Mouse (Mus musculus) heart, embryonic 13.5 days (tissue): Measurements from ENCODE around the gene Abhd12b. TPM values are rescaled to one million over a fixed set of nuclear protein-coding genes. Genes with fewer than 3 reads are reported as not detected.

Experiments
- ATAC-seq: fragments of 200-750 bp; cut with Nextera tagmentation; 2 replicates; pipeline ENCODE4 v1.8.0; 2017; ENCODE audit warnings: moderate TSS enrichment; ENCODE audit not compliant: insufficient number of reproducible peaks, low FRiP score, low TSS enrichment; ENCODE audit errors: extremely low read depth
- H3K27ac ChIP-seq: fragments of 300-500 bp; sonication (generic); replicated peaks from 2 replicates; pipeline ENCODE4 v1.5.1; 2015; ENCODE audit warnings: moderate library complexity, mild to moderate bottlenecking, inconsistent platforms
- H3K27me3 ChIP-seq: fragments of 300-500 bp; sonication (generic); replicated peaks from 2 replicates; pipeline ENCODE4 v1.6.1; 2015; ENCODE audit warnings: mild to moderate bottlenecking, inconsistent platforms
- H3K36me3 ChIP-seq: fragments of 300-500 bp; sonication (generic); 2 replicates; pipeline ENCODE4 v1.6.1; 2015; ENCODE audit warnings: mild to moderate bottlenecking, inconsistent platforms
- H3K4me1 ChIP-seq: fragments of 300-500 bp; sonication (generic); 2 replicates; pipeline ENCODE4 v1.6.1; 2015; ENCODE audit warnings: inconsistent platforms
- H3K4me2 ChIP-seq: fragments of 300-500 bp; sonication (generic); 2 replicates; pipeline ENCODE4 v1.6.1; 2015; ENCODE audit warnings: inconsistent platforms, mild to moderate bottlenecking, moderate library complexity
- H3K4me3 ChIP-seq: fragments of 300-500 bp; sonication (generic); 2 replicates; pipeline ENCODE4 v1.5.1; 2015; ENCODE audit warnings: moderate library complexity, mild to moderate bottlenecking, inconsistent platforms
- H3K9ac ChIP-seq: fragments of 300-500 bp; sonication (generic); 2 replicates; pipeline ENCODE4 v1.6.1; 2015; ENCODE audit warnings: inconsistent platforms, mild to moderate bottlenecking, moderate library complexity
- H3K9me3 ChIP-seq: fragments of 300-500 bp; sonication (generic); 2 replicates; pipeline ENCODE4 v1.6.1; 2016; ENCODE audit warnings: inconsistent platforms
- WGBS: fragments of 180-500 bp; shearing (Covaris S2); methylation state at CpG from one replicate; pipeline ENCODE4 v1.1.7; 2015; ENCODE audit warnings: mixed read lengths; 5-methylcytosine and 5-hydroxymethylcytosine counted together
- polyA plus RNA-seq: library from polyadenylated mRNA; unstranded; fragments of >200 nt; fragmentation: Nextera tagmentation; extraction: Ambion mirVana; gene quantifications from 2 replicates; pipeline ENCODE4 v1.2.1, GENCODE M21; 2015

Gene Abhd12b
- polyA plus RNA-seq, 1 experiment from 2014 or later = not detected

DNA sequence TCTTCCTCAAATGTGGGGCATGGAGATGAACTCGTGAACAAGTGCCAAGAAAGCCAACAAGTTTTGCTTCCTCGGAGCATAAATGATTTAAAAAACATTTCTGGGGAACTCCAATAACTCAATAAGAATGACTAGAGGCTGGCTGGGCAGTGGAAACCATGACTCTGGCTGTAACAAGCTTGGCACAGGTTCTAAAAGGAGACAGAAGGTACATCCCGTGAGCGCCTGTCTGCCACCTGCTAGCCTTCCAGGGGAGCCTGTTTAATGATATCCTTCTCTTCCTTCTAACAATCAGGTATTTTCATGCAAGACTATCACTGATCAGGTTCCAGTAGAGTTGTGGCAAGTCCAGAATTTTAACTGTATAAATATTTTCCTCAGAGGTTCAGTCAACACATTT is 58.6 kb downstream of the Abhd12b start:
- no peaks in the 10 kb centered on the region for H3K4me1 ChIP-seq
- peaks cover 8% of the 10 kb centered on the region; the same call in 1 of the 2 replicates for H3K36me3 ChIP-seq
- H3K9me3 ChIP-seq = no peaks in the 10 kb centered on the region
- no peak for ATAC-seq
- no peak overlapping the region for H3K4me2 ChIP-seq
- no peak overlapping the region for H3K9ac ChIP-seq
- 77% methylated on average over 4 of the region's 4 CpGs for WGBS
- no peak overlapping the region for H3K27ac ChIP-seq
- H3K27me3 ChIP-seq = no peaks in the 10 kb centered on the region
- no peak overlapping the region for H3K4me3 ChIP-seq

DNA sequence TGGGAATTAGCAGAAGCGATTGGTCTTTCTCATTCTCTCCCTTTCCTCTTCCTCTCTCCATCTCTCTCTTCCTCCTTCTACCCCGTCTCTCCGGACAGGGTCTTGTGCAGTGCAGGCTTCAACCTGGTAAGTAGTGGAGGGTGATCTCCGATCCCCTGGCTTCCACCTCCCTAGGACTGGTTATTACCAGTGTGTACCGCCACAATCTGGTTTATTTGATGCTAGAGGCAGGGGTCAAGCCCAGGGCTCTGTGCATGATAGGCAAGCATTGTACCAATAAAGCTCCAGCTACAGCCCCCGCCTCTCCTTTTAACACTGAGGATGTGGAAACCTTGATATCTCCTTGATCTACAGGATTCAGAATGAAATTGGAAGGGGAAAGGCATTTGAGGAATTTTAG is 59.7 kb downstream of the Abhd12b start:
- Histone ChIP-seq H3K36me3 (peaks cover 12% of the 10 kb centered on the region), H3K4me1 (no peaks in the 10 kb centered on the region), H3K27ac (no peak overlapping the region), H3K4me3 (no peak overlapping the region), H3K4me2 (no peak overlapping the region), H3K9ac (no peak overlapping the region), H3K27me3 (no peaks in the 10 kb centered on the region), H3K9me3 (no peaks in the 10 kb centered on the region)
- ATAC-seq = no peak
- 88% methylated on average over 6 of the region's 6 CpGs for WGBS

DNA sequence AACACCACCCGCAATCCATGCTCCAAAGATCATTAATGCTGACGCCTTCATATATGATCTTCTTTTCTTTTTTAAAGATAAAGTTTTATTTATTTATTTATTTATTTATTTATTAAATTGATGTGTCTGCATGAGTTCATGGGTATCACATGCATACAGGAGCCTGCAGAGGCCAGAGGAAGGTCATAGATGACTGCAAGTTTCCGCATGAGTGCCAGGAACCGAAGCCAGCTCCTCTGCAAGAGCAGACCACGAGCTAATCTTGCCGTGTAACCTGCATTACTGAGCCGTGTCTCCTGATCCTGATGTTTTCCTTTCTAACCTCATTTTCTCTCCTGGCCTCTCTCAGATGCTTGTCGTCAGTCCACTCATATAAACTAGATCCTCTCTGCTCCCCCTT is 60.3 kb downstream of the Abhd12b start:
- H3K27ac ChIP-seq = no peak overlapping the region
- H3K9ac ChIP-seq = no peak overlapping the region
- H3K27me3 ChIP-seq = no peaks in the 10 kb centered on the region
- no peak for ATAC-seq
- no peak overlapping the region for H3K4me2 ChIP-seq
- H3K36me3 ChIP-seq = peaks cover 15% of the 10 kb centered on the region
- no peaks in the 10 kb centered on the region for H3K9me3 ChIP-seq
- no peaks in the 10 kb centered on the region for H3K4me1 ChIP-seq
- no peak overlapping the region for H3K4me3 ChIP-seq
- 81% methylated on average over 8 of the region's 8 CpGs for WGBS

DNA sequence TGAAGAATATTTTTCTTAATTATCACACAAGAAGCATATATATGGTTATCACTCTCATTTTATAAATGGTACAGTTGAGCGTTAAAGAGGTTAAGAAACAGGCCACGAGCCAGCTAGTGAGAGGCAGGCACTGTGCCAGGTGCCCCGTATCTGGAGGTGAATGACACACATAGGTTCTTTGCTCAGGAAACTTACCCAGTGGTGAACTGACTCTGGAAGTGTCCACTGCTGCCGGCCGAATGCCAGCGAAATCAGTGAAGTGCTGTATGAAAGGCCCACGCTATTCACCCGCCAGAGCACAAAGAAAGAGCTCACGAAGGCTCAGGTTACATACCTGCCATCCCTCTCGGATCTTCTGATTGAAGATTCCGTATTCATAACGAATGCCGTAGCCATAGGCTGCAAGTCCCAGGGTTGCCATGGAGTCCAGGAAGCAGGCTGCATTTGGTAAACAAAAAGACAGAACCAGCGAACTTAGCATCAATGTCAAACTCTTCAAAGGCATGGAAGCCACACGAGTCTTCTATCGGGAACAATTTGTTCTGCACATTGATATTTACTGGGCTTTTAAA is 62.4 kb downstream of the Abhd12b start:
- Histone ChIP-seq H3K9me3 (no peaks in the 10 kb centered on the region), H3K9ac (no peak overlapping the region), H3K4me3 (no peak overlapping the region), H3K27ac (no peak overlapping the region), H3K4me1 (no peaks in the 10 kb centered on the region), H3K36me3 (peaks cover 24% of the 10 kb centered on the region), H3K27me3 (no peaks in the 10 kb centered on the region), H3K4me2 (no peak overlapping the region)
- 68% methylated on average over 16 of the region's 16 CpGs for WGBS
- no peak for ATAC-seq

DNA sequence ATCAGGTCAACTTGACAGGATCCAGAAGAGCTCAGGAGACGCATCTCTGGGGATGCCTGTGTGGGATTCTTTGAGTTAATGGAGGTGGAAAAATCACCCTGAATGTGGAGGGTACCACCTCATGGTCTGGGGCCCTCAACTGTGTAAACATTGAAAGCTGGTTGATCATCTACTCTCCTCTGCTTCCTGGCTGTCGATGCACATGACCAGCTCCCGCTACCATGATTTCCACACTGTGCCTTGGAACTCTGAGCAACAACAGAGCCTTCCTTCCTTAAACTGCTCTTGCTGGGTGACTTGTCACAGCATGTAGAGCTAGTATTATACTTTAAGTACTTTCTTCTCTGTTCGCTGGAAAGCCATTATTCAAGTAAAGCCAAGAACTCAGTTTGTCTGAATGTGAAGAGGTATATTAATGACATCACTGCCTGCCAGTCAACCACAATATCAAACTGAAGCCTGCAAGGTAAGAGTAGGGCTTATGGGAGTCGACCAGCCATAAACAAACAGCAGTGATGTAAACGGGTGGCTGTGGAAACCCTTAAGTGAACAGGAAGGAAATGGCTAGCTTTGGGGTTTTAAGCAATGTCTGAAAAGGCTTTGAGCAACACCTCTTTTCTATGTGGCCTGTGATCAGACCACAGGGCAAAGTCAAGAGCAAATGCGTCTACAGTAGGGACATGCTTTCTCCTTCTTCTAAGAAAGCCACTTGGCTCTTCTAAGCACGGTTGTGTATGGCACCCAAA is 65.0 kb downstream of the Abhd12b start:
- Histone ChIP-seq H3K4me3 (no peak overlapping the region), H3K36me3 (peaks cover 30% of the 10 kb centered on the region), H3K4me2 (no peak overlapping the region), H3K27me3 (no peaks in the 10 kb centered on the region), H3K27ac (no peak overlapping the region), H3K9ac (no peak overlapping the region), H3K4me1 (peaks cover 12% of the 10 kb centered on the region), H3K9me3 (no peaks in the 10 kb centered on the region)
- WGBS = 76% methylated on average over 8 of the region's 8 CpGs
- ATAC-seq = no peak

DNA sequence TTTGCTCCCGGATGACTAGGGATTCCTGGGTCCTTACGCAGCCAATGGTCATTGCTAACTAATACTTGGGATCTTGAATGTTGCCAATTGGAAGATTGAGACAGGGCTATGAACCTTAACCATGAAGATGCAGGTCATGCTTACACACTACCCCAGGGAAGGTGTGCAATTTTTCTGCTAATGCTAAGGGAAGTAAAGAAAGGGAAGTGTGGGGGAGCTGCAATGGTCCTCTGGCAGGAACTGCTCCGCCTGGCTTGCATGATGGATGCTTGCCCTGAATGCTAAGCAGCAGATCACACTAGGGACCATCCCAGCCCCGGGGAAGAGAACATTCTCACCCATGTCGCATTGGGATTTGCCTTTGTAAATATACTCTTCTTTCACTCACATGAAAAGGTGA is 67.5 kb downstream of the Abhd12b start:
- H3K27ac ChIP-seq = no peak overlapping the region
- H3K4me3 ChIP-seq = no peak overlapping the region
- peaks cover 20% of the 10 kb centered on the region for H3K4me1 ChIP-seq
- no peak overlapping the region for H3K9ac ChIP-seq
- H3K27me3 ChIP-seq = no peaks in the 10 kb centered on the region
- no peak overlapping the region for H3K4me2 ChIP-seq
- peaks cover 23% of the 10 kb centered on the region for H3K36me3 ChIP-seq
- no peak for ATAC-seq
- no peaks in the 10 kb centered on the region for H3K9me3 ChIP-seq
- WGBS = 76% methylated on average over 5 of the region's 5 CpGs

DNA sequence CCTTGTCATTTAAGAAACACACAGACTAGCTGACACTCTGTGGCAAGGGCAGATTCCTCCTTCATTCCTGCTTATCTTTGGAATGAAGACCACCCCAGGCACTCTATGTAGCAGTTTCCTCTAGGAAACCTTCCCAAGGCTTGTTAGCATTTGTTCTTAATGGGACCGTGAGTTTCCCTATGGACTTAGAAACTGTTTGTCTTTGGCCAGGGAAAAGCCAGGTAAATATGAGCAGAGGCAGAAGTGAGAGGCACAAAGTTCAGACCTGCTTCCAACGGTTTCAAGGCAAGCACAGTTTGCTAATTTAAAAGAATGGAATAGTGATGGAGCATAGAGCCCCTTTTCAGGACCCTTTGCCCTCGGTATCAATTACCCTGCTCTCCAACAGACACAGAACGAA is 69.4 kb downstream of the Abhd12b start:
- no peak overlapping the region for H3K4me3 ChIP-seq
- H3K27ac ChIP-seq = 0 out of 2 replicates have a peak overlapping the region, but pooled peaks have one; percentile 12
- peaks cover 22% of the 10 kb centered on the region for H3K36me3 ChIP-seq
- H3K27me3 ChIP-seq = no peaks in the 10 kb centered on the region
- H3K4me2 ChIP-seq = peak overlapping the region; percentile 16; the same call in 1 of the 2 replicates
- peaks cover 28% of the 10 kb centered on the region for H3K4me1 ChIP-seq
- ATAC-seq = no peak
- H3K9me3 ChIP-seq = no peaks in the 10 kb centered on the region
- WGBS = 37% methylated on average over 4 of the region's 4 CpGs
- H3K9ac ChIP-seq = no peak overlapping the region

DNA sequence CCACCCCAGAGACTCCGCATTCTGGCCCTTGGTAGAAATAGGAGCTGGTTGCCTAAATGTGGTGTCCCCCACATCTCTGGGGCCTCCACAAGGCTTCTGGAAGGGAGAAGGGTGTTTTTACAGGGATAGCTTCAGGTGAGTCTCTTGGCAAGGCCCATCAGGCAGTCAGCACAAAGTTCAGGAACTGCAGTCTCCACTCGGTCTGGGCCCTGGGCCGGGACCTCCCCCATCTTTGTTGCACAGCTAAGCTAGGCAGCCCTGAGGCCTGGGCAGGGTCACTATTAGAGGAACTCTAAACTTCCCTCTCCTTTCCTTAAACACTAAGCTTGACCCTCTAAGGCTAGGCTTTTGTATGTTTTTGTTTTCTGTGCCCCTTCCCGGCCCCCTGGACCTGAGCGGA is 72.7 kb downstream of the Abhd12b start:
- H3K27ac ChIP-seq = peak overlapping the region; percentile 73
- H3K9ac ChIP-seq = peak overlapping the region; percentile 88
- peak overlapping the region; percentile 64 for H3K4me3 ChIP-seq
- no peak for ATAC-seq
- peaks cover 37% of the 10 kb centered on the region for H3K4me1 ChIP-seq
- 27% methylated on average over 5 of the region's 5 CpGs for WGBS
- H3K4me2 ChIP-seq = peak overlapping the region; percentile 91
- H3K27me3 ChIP-seq = no peaks in the 10 kb centered on the region
- H3K36me3 ChIP-seq = peaks cover 3% of the 10 kb centered on the region; the same call in 1 of the 2 replicates
- H3K9me3 ChIP-seq = no peaks in the 10 kb centered on the region

DNA sequence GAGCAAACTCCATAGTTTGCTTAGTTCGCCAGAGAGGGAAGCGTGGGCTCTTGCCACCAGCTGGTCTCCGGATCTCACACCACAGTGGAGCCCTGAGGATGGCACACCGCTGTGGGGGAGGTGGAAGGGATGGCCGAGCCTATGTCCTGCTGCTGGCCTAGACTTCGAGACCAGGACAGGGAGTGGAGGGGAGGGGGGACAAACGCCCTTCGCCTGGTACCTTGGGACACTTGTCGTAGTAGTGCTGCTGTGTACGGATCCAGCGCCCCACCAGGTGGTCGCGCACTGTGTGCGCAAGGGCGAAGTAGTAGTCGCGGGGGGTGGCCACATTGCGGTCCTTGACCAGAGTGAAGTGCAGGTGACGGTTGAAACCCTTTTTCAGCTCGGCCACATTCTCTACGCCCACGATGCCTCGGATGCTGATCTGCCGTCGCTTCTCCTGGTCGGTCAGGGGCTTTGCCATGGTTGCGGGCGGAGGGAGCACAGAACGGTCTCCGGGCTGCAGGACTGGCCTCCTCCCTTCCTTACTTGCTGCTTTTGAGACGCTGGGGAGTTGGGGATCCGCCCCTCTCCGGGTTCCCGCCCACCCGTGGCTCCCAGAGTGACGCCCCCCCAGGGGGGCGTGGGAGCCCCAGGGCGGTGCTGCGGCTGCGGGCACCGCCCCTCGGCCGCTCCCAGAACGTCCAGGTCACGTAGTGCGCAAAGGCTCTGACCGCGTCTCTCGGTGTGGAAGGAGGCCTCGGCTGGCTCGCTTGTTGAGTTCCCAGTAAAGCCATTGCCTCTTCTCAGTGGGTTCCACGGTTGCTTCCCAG is 73.4 kb downstream of the Abhd12b start:
- peak overlapping the region; percentile 91 for H3K4me2 ChIP-seq
- ATAC-seq = peak; percentile 83
- peak overlapping the region; percentile 73 for H3K27ac ChIP-seq
- no peaks in the 10 kb centered on the region for H3K9me3 ChIP-seq
- no peaks in the 10 kb centered on the region for H3K27me3 ChIP-seq
- under 1% methylated on average over 50 of the region's 52 CpGs for WGBS
- peaks cover 43% of the 10 kb centered on the region for H3K4me1 ChIP-seq
- peak overlapping the region; percentile 88 for H3K9ac ChIP-seq
- H3K36me3 ChIP-seq = no peaks in the 10 kb centered on the region; the same call in 1 of the 2 replicates
- peak overlapping the region; percentile 64 for H3K4me3 ChIP-seq

DNA sequence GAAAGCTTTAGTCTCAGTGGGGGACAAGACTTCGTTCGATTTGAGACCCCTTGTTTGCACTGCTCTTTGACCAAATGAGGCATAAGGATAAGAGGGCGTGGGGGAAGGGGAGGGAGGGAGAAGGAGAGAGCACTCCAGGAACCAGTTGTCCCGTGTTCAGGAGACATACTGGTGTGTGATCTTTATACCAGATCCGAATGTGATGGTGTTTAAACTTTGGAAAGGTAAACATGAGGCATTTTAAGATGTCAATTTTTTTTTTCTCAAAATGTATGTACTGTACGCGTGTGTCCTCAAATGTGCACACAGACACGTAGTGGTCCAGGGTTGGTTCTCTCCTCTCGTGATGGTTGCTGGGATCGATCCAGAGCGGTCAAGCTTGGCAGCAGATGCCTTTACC is 74.2 kb downstream of the Abhd12b start:
- H3K27me3 ChIP-seq = no peaks in the 10 kb centered on the region
- H3K4me1 ChIP-seq = peaks cover 41% of the 10 kb centered on the region
- H3K27ac ChIP-seq = peak overlapping the region; percentile 73
- no peak for ATAC-seq
- WGBS = 59% methylated on average over 11 of the region's 11 CpGs
- peak overlapping the region; percentile 88 for H3K9ac ChIP-seq
- H3K36me3 ChIP-seq = no peaks in the 10 kb centered on the region
- H3K4me3 ChIP-seq = peak overlapping the region; percentile 64
- peak overlapping the region; percentile 91 for H3K4me2 ChIP-seq
- no peaks in the 10 kb centered on the region for H3K9me3 ChIP-seq

DNA sequence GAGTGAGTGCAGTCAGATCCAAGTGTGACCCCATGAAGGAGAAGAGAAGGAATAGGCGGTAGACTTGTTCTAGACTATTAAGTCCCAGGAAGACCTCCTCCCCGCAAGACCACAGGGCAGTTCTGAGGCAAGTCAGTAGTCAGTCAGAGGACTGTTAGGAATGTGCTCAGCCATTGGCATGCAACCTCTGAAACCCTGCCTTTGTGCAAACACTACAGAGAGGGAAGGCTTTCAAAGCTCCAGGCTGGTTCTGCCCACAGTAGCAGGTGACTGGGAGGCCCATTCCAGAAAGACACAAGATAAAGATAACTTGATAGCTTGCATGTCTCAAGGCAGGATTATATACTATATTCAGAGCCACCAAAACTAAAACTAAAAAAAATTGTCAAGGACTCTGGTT is 77.4 kb downstream of the Abhd12b start, which contains the start of gene Pygl:
Pygl (minus strand) TSS at position 195 of the 400 bp plus-strand sequence.
- H3K4me2 ChIP-seq = no peak within 1 kb of the TSS
- H3K4me3 ChIP-seq = no peak within 1 kb of the TSS
- no peaks in the 10 kb centered on the region for H3K36me3 ChIP-seq
- no peaks in the 10 kb centered on the region for H3K27me3 ChIP-seq
- H3K4me1 ChIP-seq = peaks cover 31% of the 10 kb centered on the region
- no peaks in the 10 kb centered on the region for H3K9me3 ChIP-seq
- no peak for ATAC-seq
- H3K27ac ChIP-seq = no peak within 1 kb of the TSS
- 72% methylated on average over 2 of the region's 2 CpGs for WGBS
- H3K9ac ChIP-seq = no peak within 1 kb of the TSS
